Mouse (Mus musculus): ENCODE measurements at regions not wholly inside any gene's neighbourhood (a gene's known extent, or its start where the extent isn't known, plus 50 kb on each side); places are given as distances from the start of the nearest gene placed in this dataset.

GRCm38 (mm10) chr7:129441085-129441617 is 150.5 kb upstream of the Wdr11 start:
- DNase-seq (ENCODE audit: low read depth, low spot score): no peak

DNA sequence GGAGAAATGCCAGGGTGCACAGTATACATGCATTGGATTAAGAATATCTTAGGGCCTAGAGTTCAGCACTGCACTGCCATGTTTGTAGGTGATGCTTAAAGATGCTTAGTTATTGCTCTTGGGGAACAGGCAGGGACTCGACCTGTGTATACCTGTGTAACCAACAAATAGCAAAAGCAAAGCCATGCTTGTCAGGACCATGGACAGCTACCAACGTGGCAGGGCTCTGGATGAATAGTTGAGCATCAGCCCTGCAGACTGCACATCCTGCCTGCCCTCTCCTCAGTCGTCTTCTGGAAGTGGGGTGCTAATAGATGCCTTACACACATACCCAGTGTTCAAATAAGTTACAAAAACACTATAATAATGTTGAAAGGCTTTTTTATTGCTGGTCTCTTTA is 122.2 kb upstream of the Wdr11 start:
- no peak for DNase-seq (ENCODE audit: low read depth, low spot score)

- DNase-seq (ENCODE audit: low read depth, low spot score): no peak
Measured at GRCm38 (mm10) chr7:129483736-129484135, 107.9 kb upstream of the Wdr11 start.

GRCm38 (mm10) chr7:129506894-129507293 is 84.8 kb upstream of the Wdr11 start:
- peak; percentile 20 for DNase-seq (ENCODE audit: low read depth, low spot score)

DNA sequence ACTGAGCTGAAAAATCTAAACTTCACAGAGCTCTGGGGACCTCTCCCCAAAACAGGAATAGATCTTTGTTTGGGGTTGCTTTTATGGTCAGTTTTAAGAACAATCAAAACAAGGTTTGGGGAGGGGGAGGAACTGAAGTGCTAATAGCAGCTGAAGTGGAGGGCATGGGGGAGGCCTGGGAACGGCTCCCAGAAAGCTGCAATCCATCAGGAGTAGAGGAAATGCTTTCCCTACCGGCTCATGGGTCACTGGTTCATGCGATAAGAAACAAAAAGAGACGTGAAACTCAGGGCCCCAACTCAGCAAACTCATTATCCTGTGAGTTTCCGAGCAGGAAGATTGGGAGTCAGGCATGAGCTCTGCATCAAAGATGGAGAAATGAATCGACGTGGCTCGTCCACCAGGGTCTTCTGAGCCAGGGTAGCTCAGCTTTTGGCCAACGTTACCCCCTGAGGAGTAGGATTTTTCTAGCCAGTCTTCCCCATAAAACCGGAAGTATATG is 82.0 kb upstream of the Wdr11 start:
- no peak for DNase-seq (ENCODE audit: low read depth, low spot score)

- no peak for DNase-seq (ENCODE audit: low read depth, low spot score)
Measured at GRCm38 (mm10) chr7:129514619-129515018, 77.0 kb upstream of the Wdr11 start.

DNA sequence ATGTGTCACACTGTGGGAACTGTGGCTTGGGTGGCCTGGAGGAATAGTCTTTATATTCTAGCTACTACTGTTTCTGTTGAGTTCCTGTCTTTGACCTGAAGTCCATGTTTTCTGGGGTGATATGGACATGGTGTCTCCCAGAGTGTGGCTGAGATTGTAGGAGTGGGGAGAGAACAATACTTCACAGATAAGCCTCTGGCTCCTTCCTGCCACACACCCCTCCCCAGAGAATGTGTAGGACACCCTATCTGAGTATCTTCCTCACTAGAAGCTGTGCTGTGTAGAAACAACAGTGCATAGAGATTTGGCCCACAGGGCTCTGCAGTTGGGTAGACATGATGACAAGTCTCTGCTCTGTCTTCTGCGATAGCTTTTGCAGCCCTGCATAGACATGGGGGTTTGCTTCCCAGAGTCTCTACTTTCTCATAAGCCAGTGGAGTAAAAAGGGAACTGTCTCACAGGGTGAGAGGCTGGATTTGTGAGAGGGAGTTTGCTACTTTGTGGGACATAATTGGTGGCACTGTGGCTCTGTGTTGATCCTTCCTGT is 67.2 kb upstream of the Wdr11 start:
- DNase-seq (ENCODE audit: low read depth, low spot score): no peak

- DNase-seq (ENCODE audit: low read depth, low spot score): no peak
Measured at GRCm38 (mm10) chr7:129525985-129526384, 65.7 kb upstream of the Wdr11 start.

GRCm38 (mm10) chr7:129528263-129528662 is 63.4 kb upstream of the Wdr11 start:
- no peak for DNase-seq (ENCODE audit: low read depth, low spot score)

GRCm38 (mm10) chr7:129533366-129533905 is 58.2 kb upstream of the Wdr11 start:
- DNase-seq (ENCODE audit: low read depth, low spot score): no peak

Measured in CD4-positive helper T cell, adult 2 months (primary cell).